In genomic region chr5:37890641-37891040, GRCm38 (mm10) we compare ENCODE assay signal across 18 mouse cellular contexts.
DNase-seq lines count a peak whose midpoint lies in the region.
"Had no signal": no experiment of that assay in that cellular context is flagged by ENCODE, and none has a peak within 500 bp of the region (broad histone marks: within the 10 kb centered on the region; RNA-seq: fewer than 3 reads in every experiment).

No protein-coding gene starts in this region.

- DNase-seq in left cerebral cortex, postnatal 4 days = peak; percentile 29
- DNase-seq in left cerebral cortex, adult 8-10 months (ENCODE audit: low spot score in 2 of 2) = no peak
- peak; percentile 16 to 18 for DNase-seq in cerebellum, adult 18-20 months
- DNase-seq in cerebellum, adult 8-10 months = peak; percentile 13
- DNase-seq in cerebellum, postnatal 25 days = peak; percentile 48 to 50
- no peak for DNase-seq in kidney, postnatal 36 days
- DNase-seq in right cerebral cortex, postnatal 36 days (ENCODE audit: low spot score in 2 of 2) = no peak
- DNase-seq: adrenal gland, adult 2 months; embryo, embryonic 11 days; gastrocnemius, postnatal 36 days; heart, adult 2 months; kidney, adult 2 months; kidney, postnatal 4 days; liver, embryonic 13.5 days; lung, embryonic 14.5 days; right cerebral cortex, postnatal 4 days; thymus, adult 18-20 months; thymus, postnatal 36 days had no signal

- intact Hi-C loops in left cerebral cortex, postnatal 4 days (cut with DNase I) = no loop called here

Comparison
In these comparisons a context has a peak if more than half of its experiments do, and no peak if none do; other contexts are left out.
1. DNase-seq: peak in left cerebral cortex, postnatal 4 days (single experiment), cerebellum, adult 18-20 months (2 of 2), cerebellum, adult 8-10 months (single experiment) and cerebellum, postnatal 25 days (2 of 2); none in left cerebral cortex, adult 8-10 months (0 of 2), kidney, postnatal 36 days (0 of 2) and right cerebral cortex, postnatal 36 days (0 of 2).